Mouse (Mus musculus): ENCODE measurements around the gene Zdhhc20. TPM values are rescaled to one million over a fixed set of nuclear protein-coding genes. Genes with fewer than 3 reads are reported as not detected.
"Not testable (repeated sequence)": the region's sequence is repeated elsewhere in the genome, so short reads cannot be mapped to it uniquely, and the experiment has no call there.

The Zdhhc20 gene
- 99.2 to 138 TPM (median 128 TPM) in 3 replicates for total RNA-seq (2017)

DNA sequence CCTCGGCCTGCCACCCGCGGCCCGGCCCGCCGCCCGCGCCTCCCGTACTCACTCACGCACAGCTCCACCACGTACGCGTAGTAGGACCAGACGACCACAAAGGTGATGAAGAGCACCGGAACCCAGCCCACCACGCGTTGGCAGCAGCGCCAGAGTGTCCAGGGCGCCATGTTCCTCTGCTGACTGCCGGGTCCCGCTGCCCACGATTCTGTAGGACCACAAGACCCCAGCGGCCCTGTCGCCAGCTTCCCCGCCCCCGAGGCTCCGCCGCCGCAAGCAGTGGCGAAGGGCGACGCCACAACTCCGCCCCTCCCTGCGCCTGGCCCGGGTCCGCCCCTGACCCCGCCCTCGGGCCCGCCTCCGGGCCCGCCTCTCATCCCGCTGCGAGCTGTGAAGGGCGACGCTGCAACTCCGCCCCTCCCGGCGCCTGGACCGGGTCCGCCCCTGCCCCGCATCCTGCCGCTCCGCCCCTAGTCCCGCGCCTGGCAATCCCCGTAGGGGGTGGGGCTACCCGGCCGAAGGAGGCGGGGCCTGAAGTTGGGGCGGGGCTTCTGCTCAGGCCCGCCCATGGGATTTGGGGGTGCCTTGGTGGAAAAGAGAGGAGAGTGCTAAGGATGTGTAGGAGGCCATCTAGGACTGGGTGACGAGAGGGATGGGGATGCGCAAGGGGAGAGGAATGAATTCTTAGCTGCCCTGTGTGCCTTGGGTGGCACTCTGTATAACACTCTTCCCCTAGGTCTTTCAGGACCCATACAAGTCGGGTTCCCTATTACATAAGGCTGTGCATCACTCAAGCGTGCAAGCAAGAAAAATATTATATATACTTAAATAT is at the start of gene Zdhhc20:
Zdhhc20 (minus strand) TSS at position 266 of the 832 bp plus-strand sequence.
- ATAC-seq (replicated peaks; ENCODE audit: insufficient number of reproducible peaks, low FRiP score, low TSS enrichment, poor library complexity, severe bottlenecking): peak; percentile 88

- ATAC-seq (replicated peaks; ENCODE audit: insufficient number of reproducible peaks, low FRiP score, low TSS enrichment, poor library complexity, severe bottlenecking): no peak
Measured at GRCm38 (mm10) chr14:57937297-57937696, 47.2 kb upstream of the Zdhhc20 start.

- ATAC-seq (replicated peaks; ENCODE audit: insufficient number of reproducible peaks, low FRiP score, low TSS enrichment, poor library complexity, severe bottlenecking): no peak
Measured at GRCm38 (mm10) chr14:57934666-57935065, 44.6 kb upstream of the Zdhhc20 start.

GRCm38 (mm10) chr14:57933608-57934007 is 43.5 kb upstream of the Zdhhc20 start:
- ATAC-seq (replicated peaks; ENCODE audit: insufficient number of reproducible peaks, low FRiP score, low TSS enrichment, poor library complexity, severe bottlenecking): no peak

GRCm38 (mm10) chr14:57932881-57933443 is 42.9 kb upstream of the Zdhhc20 start:
- no peak for ATAC-seq (replicated peaks; ENCODE audit: insufficient number of reproducible peaks, low FRiP score, low TSS enrichment, poor library complexity, severe bottlenecking)

DNA sequence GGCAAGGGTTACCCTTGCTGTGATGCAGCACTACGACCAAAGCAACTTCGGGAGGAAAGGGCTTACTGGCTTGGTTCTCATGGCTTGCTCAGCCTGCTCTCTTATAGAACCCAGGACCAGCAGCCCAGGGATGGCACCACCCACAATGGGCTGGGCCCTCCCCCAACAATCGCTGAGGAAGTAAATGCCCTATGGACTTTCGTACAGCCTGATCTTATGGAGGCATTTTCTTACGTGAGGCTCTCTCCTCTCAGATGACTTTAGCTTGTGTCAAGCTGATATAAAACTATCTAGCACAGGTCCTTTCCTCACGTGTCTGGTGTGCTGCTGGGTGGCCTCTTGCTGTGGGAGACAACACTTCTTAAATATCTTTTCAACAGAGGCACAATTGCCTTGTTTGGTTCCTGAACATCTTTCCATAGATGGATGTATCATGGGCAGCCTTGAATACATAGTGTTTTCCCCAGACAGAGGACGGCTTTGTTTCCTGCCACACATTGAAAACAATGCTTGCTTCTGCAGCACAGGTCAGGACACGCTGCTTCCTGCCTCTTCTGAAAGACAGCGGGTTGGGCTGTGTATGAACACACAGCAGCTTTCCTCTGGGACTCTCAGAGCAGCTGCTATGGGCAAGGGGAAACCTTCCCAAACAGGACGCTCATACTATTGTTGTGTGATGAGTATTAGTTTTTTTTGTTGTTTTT is 31.5 kb upstream of the Zdhhc20 start:
- no peak for ATAC-seq (replicated peaks; ENCODE audit: insufficient number of reproducible peaks, low FRiP score, low TSS enrichment, poor library complexity, severe bottlenecking)

- ATAC-seq (replicated peaks; ENCODE audit: insufficient number of reproducible peaks, low FRiP score, low TSS enrichment, poor library complexity, severe bottlenecking): no peak
Measured at GRCm38 (mm10) chr14:57920568-57921310, 30.7 kb upstream of the Zdhhc20 start.

DNA sequence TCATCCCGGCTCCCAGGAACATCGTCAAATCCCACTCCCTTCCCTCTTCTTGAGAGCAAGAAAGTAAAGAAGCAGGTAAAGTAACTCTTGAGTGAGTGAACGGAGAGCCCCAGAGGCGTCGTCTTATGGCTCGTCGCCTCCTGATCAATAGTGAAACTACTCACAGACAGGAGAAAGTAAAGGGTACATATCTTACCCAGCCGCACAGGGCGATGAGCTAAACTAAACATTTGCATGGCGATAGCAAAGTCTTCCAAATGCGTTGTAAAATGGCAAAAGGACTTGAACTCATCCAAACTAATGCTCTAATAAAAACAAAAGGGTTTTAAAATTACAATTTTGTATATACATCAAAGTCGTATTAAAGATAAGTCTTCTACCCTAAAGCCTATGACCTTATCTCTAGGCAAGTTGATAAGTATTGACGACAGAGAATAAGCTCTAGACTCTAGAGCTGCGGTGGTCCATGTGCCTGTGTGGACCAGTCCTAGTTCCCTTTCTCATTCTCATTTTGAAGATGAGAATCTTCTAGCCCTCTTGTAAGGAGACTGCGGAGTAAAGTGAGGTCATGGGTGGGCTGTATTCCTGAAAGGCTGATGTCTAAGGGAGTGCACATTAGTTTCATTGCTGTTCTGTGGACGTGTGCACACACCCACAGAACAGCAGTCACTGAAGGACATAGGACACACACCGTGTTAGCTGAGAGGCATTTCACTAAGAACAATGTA is 29.2 kb upstream of the Zdhhc20 start:
- no peak for ATAC-seq (replicated peaks; ENCODE audit: insufficient number of reproducible peaks, low FRiP score, low TSS enrichment, poor library complexity, severe bottlenecking)

DNA sequence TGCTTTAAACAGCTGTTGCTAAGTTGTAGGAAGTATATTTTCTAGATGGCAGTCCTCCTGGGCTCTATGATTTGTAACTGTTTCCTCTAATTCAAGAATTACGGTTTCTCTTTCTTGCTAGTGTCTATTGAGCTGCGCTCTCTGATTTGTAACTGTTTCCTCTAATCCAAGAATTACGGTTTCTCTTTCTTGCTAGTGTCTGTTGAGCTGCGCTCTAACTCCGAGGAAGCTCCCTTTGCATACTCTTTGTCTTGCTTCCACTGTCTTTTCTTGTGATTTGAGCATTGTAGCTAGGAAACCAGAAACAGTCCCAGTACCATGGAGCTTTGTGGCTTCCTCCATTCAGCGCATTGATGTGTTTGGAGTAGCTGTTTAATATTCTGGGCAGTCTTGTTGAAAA is 25.3 kb upstream of the Zdhhc20 start:
- no peak for ATAC-seq (replicated peaks; ENCODE audit: insufficient number of reproducible peaks, low FRiP score, low TSS enrichment, poor library complexity, severe bottlenecking)

DNA sequence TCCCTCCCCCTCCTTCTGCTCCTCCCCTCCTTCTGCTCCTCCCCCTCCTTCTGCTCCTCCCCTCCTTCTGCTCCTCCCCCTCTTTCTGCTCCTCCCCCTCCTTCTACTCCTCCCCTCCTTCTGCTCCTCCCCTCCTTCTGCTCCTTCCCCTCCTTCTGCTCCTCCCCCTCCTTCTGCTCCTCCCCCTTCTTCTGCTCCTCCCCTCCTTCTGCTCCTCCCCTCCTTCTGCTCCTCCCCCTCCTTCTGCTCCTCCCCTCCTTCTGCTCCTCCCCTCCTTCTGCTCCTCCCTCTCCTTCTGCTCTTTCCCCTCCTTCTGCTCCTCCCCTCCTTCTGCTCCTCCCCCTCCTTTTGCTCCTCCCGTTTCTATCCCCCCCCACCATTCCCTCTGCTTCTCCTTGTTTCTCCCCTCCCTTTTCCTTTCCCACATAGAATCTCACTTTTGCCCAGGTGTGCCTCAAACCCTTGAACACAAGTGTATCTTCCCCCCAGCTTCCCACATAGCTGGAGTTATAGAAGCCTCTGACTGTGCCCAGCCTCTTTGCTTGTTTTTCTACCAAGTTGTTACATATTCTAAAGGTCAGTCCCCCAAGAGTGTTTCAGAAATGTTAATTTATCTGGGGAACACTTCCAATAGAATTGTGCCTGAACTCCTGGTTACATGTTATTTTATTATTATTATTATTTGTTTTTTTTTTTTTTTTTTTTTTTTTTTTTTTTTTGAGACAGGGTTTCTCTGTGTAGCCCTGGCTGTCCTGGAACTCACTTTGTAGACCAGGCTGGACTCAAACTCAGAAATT is 22.3 kb upstream of the Zdhhc20 start:
- not testable (repeated sequence) for ATAC-seq (replicated peaks; ENCODE audit: insufficient number of reproducible peaks, low FRiP score, low TSS enrichment, poor library complexity, severe bottlenecking)

DNA sequence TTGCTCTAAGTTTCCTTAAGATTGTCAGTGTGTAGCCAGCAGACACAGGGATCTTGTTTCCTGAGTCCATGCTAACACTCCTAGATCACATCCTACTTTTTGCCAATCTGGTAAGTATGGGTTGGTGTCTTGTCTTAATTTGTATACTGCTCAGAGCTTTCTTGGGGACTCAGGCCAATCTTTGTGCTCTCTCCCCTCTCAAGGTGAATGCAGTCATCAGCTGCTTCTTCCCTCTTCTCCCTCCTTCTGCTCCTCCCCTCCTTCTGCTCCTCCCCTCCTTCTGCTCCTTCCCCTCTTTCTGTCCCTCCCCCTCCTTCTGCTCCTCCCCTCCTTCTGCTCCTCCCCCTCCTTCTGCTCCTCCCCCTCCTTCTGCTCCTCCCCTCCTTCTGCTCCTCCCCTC is 21.7 kb upstream of the Zdhhc20 start:
- not testable (repeated sequence) for ATAC-seq (replicated peaks; ENCODE audit: insufficient number of reproducible peaks, low FRiP score, low TSS enrichment, poor library complexity, severe bottlenecking)

DNA sequence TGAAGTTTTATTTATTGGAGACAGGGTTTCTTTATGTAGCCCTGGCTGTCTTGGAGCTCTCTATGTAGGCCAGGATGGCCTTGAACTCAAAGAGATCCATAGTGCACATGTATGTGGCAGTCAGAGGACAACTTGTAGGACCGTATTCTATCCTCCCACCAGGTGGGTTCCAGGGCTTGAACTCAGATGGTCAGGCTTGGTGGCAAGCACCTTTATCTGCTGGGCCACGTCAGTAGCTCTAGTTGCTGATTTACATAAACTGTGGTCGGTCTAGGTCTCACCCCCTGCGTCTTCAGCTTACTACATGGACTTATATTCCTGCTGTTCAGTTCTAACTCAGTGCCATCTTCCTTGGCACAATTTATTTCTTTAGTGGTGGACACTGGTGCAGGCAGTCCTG is 21.2 kb upstream of the Zdhhc20 start:
- no peak for ATAC-seq (replicated peaks; ENCODE audit: insufficient number of reproducible peaks, low FRiP score, low TSS enrichment, poor library complexity, severe bottlenecking)

- ATAC-seq (replicated peaks; ENCODE audit: insufficient number of reproducible peaks, low FRiP score, low TSS enrichment, poor library complexity, severe bottlenecking): peak; percentile 97
Measured at GRCm38 (mm10) chr14:57910501-57911068, 20.5 kb upstream of the Zdhhc20 start.

DNA sequence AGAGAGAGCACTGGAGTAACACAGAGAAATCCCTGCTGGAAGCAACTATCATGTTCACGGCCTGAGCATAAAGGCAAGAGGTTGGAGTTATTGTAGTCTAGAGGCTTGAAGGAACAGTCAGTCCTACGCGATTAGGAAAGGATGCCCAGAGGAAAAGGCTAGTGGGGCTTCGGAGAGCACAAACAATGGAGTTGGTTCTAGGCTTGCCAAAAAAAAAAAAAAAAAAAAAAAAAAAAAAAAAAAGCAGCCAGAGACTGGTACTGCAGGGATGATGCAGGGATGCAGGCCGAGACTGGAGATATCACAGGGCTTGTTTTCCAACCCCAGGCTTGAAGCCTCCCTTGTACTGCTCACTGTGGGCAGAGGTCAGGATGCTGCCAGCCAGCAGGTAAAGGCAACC is 19.2 kb upstream of the Zdhhc20 start:
- ATAC-seq (replicated peaks; ENCODE audit: insufficient number of reproducible peaks, low FRiP score, low TSS enrichment, poor library complexity, severe bottlenecking): no peak

DNA sequence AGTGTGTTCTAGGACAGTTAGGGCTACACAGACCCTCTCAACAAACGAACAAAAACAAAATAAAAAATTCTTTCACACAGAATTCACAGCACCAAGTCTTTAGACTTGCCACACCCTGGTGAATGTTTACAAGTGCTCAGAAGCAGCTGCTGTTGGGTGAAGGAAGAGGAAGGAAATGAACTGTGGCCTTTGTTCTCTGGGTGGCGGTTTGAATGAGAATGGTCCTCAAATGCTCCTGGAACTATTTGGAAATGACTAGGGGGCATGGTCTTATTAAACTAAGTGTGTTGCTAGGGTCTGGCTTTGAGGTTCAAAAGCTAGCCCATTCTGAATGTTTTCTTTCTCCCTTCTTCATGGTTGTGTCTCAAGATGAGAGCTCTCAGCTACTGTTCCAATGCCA is 18.4 kb upstream of the Zdhhc20 start:
- ATAC-seq (replicated peaks; ENCODE audit: insufficient number of reproducible peaks, low FRiP score, low TSS enrichment, poor library complexity, severe bottlenecking): peak; percentile 50; the same call in 1 of the 2 replicates

DNA sequence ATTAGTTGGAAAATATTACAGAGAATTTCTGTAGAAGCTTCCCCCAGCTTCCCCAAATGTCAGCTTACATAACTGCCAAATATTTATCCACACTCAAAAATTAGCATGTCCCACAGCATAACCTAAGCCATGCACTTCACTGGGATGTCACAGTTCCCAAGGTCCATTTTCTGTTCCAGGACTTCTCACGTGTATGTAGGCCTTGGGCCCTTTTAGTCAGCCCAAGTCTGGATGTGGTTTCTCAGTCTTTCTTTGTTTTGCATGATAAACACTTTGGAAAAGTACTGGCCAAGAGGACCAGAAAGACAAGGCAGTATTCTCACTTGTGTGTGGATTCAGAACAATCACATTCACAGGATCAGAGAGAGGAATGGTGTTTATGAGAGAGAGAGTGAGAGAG is 11.9 kb upstream of the Zdhhc20 start:
- no peak for ATAC-seq (replicated peaks; ENCODE audit: insufficient number of reproducible peaks, low FRiP score, low TSS enrichment, poor library complexity, severe bottlenecking)

DNA sequence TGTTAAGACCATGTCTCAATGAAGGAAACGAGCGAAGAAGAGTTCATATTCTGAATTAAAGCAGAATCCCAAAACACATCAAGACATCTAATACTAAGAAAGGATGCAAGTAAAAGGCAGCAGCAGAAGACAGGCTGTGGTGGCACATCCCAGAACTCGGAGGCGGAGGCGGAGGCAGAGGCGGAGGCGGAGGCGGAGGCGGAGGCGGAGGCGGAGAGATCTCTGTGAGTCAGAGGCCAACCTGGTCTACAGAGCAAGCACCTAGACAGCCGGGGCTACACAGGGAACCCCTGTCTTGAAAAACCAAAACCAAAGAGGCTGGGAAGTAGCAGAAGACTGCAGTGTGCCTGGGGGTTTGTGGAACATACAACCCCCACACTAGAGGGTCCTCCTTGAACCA is 6.8 kb upstream of the Zdhhc20 start:
- no peak for ATAC-seq (replicated peaks; ENCODE audit: insufficient number of reproducible peaks, low FRiP score, low TSS enrichment, poor library complexity, severe bottlenecking)

Measured in monocyte, adult 5-6 weeks (primary cell).